Mouse (Mus musculus) megakaryocyte, adult 5-6 weeks (primary cell): ENCODE measurements around the gene Pkp1. TPM values are rescaled to one million over a fixed set of nuclear protein-coding genes. Genes with fewer than 3 reads are reported as not detected.

ENCODE experiments used
- ATAC-seq: 2 replicates; pipeline ENCODE4 v1.8.0; 2016; ENCODE audit warnings: mild to moderate bottlenecking, inconsistent platforms; ENCODE audit not compliant: poor library complexity, severe bottlenecking
- total RNA-seq, 2 experiments: library from RNA; stranded (forward) in 1 of 2; stranded (reverse) in 1 of 2; fragments of 153-499, 151-499 nt in 1 of 2; fragments of 221-1000, 200-1000 nt in 1 of 2; gene quantifications; 2 replicates each; pipeline versions ENCODE4 v1.2.3 to v1.2.4; 2015 to 2017

Pkp1 gene
- total RNA-seq (2015) (not detected in 2 replicates), total RNA-seq (2017) (not detected in 2 replicates)

DNA sequence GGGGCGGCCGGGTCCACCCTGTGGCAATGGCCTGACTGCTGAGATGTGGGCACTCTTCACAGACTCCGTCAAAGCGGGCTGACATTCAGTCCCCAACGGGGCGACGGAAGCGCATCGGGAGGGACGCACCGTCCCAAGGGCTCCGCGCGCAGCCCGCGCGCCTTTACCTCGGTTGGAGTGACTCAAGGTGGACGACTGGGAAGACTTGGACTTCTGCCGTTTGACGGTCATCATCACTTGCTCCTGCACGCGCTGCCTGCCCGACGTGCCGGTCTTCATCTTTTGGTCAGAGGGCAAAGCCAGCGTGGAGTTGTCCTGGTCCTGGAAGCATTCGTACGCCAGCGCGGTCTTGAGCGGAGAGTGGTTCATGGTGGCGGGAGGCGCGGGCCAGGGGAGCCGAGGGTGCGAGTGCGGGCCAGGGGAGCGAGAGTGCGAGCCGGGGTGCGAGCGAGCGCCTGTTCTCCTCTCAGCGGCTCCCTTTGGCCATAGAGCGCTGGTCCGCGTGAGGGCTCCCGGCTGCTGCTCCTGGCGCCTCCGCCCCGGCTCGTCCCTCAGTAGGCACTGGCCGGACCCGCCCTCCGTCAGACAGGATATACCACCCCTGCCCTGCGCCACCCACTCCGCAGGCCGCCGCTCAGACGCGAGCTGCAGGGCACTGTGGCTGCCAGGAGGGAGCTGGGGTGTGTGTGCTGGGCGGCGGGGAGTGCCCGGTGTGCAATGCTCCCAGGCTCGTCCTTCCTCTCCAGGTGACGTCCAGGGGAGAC is at the start of gene Pkp1:
TSS of gene Pkp1 (minus strand) at position 564 of the 764 bp plus-strand sequence.
- no peak for ATAC-seq

GRCm38 (mm10) chr1:135967739-135968138 is 48.7 kb upstream of the Pkp1 start:
- no peak for ATAC-seq

DNA sequence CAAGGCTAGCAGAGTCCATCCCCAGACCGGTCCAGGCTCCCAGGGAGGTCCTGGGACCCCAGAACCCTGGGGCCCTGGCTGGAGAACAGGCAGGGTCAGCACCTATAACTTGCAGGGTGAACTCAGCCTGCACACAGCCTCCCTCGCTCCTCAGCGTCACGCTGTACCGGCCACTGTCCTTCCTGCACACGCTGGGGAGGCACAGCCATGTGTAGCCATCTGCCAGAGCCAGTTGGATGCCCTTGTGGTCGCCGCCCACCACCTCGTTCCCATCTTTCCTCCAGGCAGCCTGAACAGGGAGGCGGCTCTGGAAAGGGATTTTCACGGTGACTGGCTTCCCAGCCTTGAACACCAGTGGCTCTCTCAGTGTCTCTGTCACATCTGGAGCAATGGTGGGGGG is 45.6 kb upstream of the Pkp1 start:
- ATAC-seq, result no peak

- ATAC-seq, result no peak
Measured at GRCm38 (mm10) chr1:135963177-135963576, 44.2 kb upstream of the Pkp1 start.

- 0 out of 2 replicates have a peak, but pooled peaks have one; percentile 38 for ATAC-seq
Measured at GRCm38 (mm10) chr1:135958483-135958882, 39.5 kb upstream of the Pkp1 start.

GRCm38 (mm10) chr1:135948871-135949270 is 29.9 kb upstream of the Pkp1 start:
- no peak for ATAC-seq

GRCm38 (mm10) chr1:135946247-135946646 is 27.2 kb upstream of the Pkp1 start:
- ATAC-seq, result no peak

DNA sequence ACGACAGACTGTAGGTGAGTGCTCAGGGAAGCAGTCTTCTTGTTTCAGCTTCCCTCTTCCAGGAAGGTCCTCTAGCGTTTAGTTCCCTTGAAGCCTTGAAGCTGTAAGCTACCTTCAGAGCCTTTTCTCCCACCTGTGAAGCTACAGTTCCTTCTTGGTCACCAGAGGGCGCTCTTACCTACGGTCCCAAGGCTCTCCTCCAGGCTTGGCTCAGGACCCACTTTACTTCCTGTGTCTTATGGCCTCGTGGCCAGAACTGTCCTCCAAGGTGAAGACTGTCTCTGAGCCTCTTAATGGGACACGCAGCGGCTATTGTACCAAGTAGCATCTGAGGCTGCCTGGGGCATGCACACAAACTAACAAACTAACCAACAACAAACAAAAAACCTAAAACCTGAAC is 26.7 kb upstream of the Pkp1 start:
- ATAC-seq, result peak; percentile 43; the same call in 1 of the 2 replicates

DNA sequence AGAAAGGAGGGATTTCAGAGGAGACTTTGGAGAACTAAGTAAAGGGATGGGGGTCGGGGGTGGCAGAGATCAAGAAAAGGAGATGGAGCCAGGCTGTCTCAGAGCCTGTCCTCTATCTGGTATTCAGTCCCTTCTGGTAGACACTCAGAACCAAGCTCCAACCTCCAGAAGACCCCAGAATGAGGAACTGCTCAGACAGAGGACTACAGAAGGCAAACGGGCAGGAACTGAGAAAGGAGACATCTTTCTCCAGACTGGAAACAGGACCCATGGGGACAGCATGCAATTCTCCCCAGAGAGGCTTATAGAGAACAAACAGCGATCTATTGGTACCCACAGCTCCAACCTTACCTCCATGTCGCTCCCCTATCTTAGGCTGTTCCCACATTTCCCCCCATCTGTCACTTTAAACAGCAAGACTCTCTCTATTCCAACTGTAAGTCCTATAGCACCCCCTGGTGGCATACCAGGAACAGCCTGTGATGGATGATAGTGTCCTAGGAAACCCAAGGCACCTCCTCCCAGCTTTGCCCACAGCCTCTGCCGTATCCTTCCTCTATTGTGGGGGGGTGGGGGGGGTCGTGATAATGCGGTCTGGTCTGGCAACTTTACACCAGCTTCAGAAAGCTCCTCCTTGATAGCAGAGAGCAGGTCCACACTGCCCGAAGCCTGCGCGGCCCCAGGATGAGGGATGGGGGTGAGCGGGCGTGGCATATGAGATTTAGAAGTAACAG is 25.7 kb upstream of the Pkp1 start:
- no peak for ATAC-seq

DNA sequence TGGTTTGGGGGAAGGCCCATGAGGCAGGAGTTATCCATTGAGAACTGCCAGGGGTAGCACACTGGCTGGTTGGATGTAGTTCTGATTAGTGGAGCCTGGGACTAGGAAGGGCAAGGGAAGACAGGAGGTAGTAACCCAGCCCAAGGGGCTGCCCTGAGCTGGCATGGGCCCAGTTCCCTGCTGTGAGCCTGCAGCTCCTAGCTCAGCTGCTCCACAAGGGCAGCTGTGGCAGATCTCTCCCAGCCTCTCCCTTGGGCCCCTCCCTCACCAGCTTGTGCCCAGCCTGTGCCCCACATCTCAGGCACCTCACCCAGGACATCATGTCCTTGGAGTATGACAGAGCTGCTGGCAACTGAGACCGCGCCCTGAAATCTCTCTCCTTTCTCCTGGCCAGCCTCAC is 24.7 kb upstream of the Pkp1 start:
- no peak for ATAC-seq

DNA sequence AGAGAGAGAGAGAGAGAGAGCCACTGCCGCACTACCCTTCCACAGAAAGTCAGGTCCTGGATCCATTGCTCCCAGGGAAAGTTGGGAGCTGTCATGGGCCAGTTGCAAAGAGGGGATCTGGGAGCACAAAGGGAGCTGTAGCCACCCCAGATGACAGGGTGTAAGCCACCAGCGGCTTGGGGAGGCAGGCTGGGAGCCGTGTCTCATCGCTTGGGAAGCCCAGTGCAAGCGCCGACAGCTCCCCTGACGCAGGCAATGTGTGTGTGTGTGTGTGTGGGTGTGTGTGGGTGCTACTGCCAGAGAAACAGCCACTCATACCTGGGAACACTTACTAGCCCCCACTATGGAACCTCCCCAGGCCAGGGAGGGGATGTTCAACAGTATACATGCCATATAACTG is 23.1 kb upstream of the Pkp1 start:
- no peak for ATAC-seq

DNA sequence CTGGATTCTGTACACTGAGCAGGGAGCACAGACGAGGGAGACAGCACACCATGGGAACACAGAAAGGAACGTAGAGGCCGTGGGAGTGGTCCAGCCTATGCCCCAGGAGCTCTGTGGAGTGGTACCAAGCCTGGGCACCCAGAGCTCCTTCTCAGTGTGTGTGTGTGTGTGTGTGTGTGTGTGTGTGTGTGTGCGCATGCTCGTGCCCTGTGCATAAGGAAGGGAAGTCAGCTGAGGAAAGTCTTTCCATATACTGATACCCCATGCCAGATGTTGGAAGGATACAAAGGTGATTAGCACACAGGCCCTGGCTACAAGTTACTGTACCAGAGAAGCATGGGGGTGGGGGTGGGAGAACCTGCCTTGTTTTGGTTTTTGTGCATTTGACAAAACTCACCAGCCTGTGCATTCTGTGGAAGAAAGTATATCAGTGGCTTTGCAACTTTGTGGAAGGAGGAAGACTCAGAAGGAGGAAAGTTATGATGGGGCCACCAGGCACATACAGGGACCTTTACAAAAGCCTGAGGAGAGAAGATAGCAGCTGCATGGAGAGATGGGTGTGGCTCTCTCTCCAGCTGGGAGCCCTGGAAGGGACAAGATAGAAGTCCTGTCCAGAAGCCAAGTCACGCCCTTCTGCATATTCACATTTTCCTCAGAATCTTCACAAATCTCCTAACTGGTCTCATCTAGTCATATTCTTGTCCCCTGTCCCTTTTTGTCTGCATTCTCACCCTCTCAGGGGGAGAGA is 22.4 kb upstream of the Pkp1 start:
- ATAC-seq, result 0 out of 2 replicates have a peak, but pooled peaks have one; percentile 18

- no peak for ATAC-seq
Measured at GRCm38 (mm10) chr1:135936091-135936490, 17.1 kb upstream of the Pkp1 start.

DNA sequence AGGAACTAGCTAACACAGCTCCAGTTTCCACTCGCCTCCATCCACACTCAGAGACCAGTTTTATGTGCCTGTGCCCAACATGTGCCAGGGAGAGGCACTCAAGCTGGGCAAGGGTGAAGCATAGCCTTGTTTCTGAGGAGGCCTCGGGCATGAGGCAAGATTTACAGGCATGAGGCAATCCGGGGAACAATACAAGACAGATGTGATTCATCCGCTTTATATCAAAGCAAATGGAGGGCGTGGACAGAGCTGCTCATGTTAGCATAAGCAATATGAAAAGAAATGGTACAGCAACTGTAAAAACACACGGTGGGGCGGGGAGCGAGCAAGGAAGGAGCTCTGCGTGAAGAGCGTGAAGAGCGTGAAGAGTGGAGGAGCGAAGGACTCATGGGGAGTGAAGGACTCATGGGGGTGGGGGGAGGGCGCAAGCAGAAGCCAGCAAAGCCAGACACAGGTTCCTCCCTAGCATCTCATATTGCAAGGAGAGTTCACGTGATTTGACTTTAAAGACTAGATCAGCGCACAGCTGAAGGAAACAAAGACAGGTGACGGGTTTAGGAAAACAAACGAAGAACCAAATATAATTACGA is 14.8 kb upstream of the Pkp1 start:
- ATAC-seq, result no peak

DNA sequence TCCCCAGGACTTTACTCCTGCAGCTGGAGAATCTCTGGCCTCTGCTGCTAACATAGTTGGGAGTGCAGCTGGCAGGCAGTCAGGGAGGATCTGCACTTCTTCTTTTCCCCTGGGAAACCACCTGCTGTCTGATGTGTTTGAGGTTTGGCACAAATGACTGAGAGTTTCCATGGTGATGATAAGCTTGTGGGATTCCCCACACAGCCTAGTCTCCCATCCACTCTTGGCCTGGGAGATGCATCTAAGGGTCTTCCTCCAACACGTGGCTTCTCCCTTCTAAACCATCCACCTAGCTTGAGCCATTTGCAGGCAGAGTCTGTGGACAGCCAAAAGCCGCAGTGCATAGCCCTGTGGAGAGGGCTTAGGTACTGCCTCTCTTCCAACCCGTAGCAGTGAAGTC is 10.9 kb upstream of the Pkp1 start:
- ATAC-seq, result no peak

DNA sequence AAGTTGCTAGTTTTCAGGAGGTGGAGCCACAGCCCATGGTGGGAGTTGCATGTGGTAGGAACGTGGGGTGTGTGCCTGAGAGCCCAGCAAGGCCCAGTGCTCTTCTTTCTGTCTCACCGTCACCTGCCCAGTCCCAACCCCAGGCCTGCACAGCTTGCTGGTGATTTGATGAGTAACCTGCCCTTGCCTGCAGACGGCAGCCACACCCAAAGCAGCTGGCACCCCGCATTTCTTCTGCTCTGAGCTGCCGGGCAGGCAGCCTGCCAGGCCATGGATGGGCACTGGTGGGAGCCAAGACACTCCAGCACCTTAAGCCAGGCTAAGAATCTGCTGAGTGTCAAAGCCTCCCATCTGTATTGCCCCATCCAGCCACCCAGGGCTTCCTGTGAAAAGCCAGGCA is 6.8 kb upstream of the Pkp1 start:
- ATAC-seq, result no peak

- ATAC-seq, result no peak
Measured at GRCm38 (mm10) chr1:135924377-135924994, 5.5 kb upstream of the Pkp1 start.

GRCm38 (mm10) chr1:135923229-135923628 is 4.2 kb upstream of the Pkp1 start:
- ATAC-seq, result no peak

GRCm38 (mm10) chr1:135917206-135917605 is 1.8 kb downstream of the Pkp1 start:
- ATAC-seq, result no peak

- ATAC-seq, result no peak
Measured at GRCm38 (mm10) chr1:135916486-135917058, 2.4 kb downstream of the Pkp1 start.
